Comparison of ENCODE assay signal across 8 mouse cellular contexts in the genomic region with DNA sequence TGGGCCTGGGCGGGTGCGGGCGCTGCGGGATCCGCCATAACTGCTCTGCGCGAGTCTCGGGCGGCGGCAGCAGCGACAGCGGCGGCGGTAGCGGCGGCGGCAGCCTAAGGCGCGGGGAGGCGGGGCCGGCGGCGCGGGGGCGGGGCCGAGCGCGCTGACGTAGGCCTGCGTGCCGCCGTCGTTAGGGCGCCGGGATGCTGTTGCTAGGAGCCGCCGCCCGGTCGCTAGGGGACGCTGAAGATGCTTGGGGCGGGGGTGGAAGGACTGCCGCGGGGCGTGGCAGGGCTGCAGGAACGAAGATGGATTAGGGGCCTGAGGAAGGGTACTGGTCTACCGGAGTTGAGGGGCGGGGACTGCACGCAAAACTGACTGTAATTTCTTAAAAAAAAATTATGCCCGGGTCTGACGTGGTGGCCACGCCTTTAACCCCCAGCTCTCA. TPM values are rescaled to one million over a fixed set of nuclear protein-coding genes. Genes with fewer than 3 reads are reported as not detected.
A peak's percentile ranks its signal among the peaks of the same experiment; 100 is the strongest.
DNase-seq lines count a peak whose midpoint lies in the region; ATAC-seq and TF ChIP-seq lines count a peak whose summit lies in the region.

Gene Ube2o, minus strand, starts transcription at position 72 of the 439 bp plus-strand sequence.

- H3K9me3 ChIP-seq in hindbrain, postnatal 0 days (ENCODE audit: low read length) = no peaks in the 10 kb centered on the region

- H3K4me1 ChIP-seq in hindbrain, postnatal 0 days (ENCODE audit: insufficient read depth, low read length) = peaks cover 15% of the 10 kb centered on the region

- 4% methylated on average over 39 of the region's 51 CpGs for WGBS in hindbrain, postnatal 0 days

- intact Hi-C loops in left cerebral cortex, adult 2 months (cut with DNase I) = no loop called here

- H3K4me3 ChIP-seq in hindbrain, postnatal 0 days (ENCODE audit: low read length) = peak within 1 kb of the TSS; percentile 85
- peak within 1 kb of the TSS; percentile 95 for H3K4me3 ChIP-seq in left cerebral cortex, adult 2 months

- peak within 1 kb of the TSS; percentile 97 for H3K9ac ChIP-seq in hindbrain, postnatal 0 days (replicated peaks; ENCODE audit: low read length)

- no peaks in the 10 kb centered on the region for H3K36me3 ChIP-seq in hindbrain, postnatal 0 days (ENCODE audit: insufficient read depth, low read length)

- H3K4me2 ChIP-seq in hindbrain, postnatal 0 days (ENCODE audit: low read depth, low read length) = peak within 1 kb of the TSS; percentile 60

- no peaks in the 10 kb centered on the region for H3K27me3 ChIP-seq in hindbrain, postnatal 0 days (ENCODE audit: insufficient read depth, low read length)

- ATAC-seq in common myeloid progenitor, adult 5-6 weeks (replicated peaks; ENCODE audit: low read depth, poor library complexity, severe bottlenecking) = peak; percentile 84
- ATAC-seq in hindbrain, postnatal 0 days = peak; percentile 92
- peak; percentile 98 for ATAC-seq in megakaryocyte, adult 5-6 weeks (ENCODE audit: poor library complexity, severe bottlenecking)

- DNase-seq in adipocyte (ENCODE audit: low spot score) = peak; percentile 84
- DNase-seq in gastrocnemius, adult 8-10 months (ENCODE audit: low spot score in 2 of 2) = peak; percentile 77 to 82
- DNase-seq in hindbrain, postnatal 0 days (ENCODE audit: low spot score) = peak; percentile 94
- peak; percentile 91 to 92 for DNase-seq in left cerebral cortex, adult 2 months (ENCODE audit: extremely low spot score in 1 of 2, low spot score in 2 of 2)
- peak; percentile 92 for DNase-seq in right cerebral cortex, postnatal 10 days (ENCODE audit: low spot score in 2 of 2)
- peak; percentile 85 for DNase-seq in urinary bladder, postnatal 25 days (ENCODE audit: low spot score)

- H3K27ac ChIP-seq in hindbrain, postnatal 0 days = peak within 1 kb of the TSS; percentile 92
- H3K27ac ChIP-seq in left cerebral cortex, adult 2 months = peak within 1 kb of the TSS; percentile 91

- peak; percentile 71 for TF ChIP-seq CTCF in hindbrain, postnatal 0 days (IDR thresholded peaks at IDR 0.05; ENCODE audit: low read depth)
- TF ChIP-seq CTCF in left cerebral cortex, adult 2 months (IDR thresholded peaks at IDR 0.05) = peak; percentile 52

RNA-seq across cellular contexts. Expression of gene Ube2o, which starts in this region (rescaled TPM):
- 7.6 and 8.5 TPM in 2 replicates for total RNA-seq in common myeloid progenitor, adult 5-6 weeks (2017)
- total RNA-seq in gastrocnemius, adult 8-10 months (2022) = 10 to 100 TPM; 22.4 to 27.6 (median 22.5) TPM
- total RNA-seq in hindbrain, postnatal 0 days (2014; rRNA removed) = 101 and 112 TPM in 2 replicates
- polyA plus RNA-seq in hindbrain, postnatal 0 days (2015; fragmentation: Nextera tagmentation; extraction: Ambion mirVana) = 31.3 and 31.9 TPM in 2 replicates
- 100 to 1,000 TPM; 123 to 125 TPM for total RNA-seq in left cerebral cortex, adult 2 months (2021)
- 2.9 and 6.6 TPM in 2 replicates for total RNA-seq in megakaryocyte, adult 5-6 weeks (2015)
- 4.8 and 7.7 TPM in 2 replicates for total RNA-seq in megakaryocyte, adult 5-6 weeks (2017)

Comparison
In these comparisons a context has a peak if more than half of its experiments do, and no peak if none do; other contexts are left out.
1. Peak in every context shown above with its lines: DNase-seq, ATAC-seq, H3K4me3 ChIP-seq and H3K27ac ChIP-seq.